Mouse (Mus musculus) frontal cortex, postnatal 25 days (tissue): ENCODE measurements around the gene Plbd1.

Experiments
- DNase-seq, 2 experiments: peaks; one replicate each; pipeline ENCODE4 v3.0.0; 2022; ENCODE audit warnings: low spot score in 2 of 2

The Plbd1 gene

DNA sequence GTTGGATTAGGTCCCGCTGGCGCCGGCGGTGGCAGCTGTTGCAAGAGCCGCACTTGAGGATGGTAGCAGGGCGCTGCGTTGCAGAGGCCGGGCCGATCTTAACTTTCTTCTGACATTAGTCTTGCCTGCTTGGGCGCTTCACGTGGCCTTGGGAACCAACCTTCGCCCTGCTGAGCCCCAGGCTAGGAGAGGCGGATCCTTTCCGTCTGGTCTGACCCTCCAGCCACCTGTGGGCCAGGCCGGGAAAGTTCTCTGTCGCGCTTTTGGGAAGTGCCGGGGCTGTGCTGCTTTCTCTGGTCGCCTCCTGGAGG lies at the start of gene Plbd1:
Gene Plbd1 (minus strand): TSS at position 223 of the 311 bp plus-strand sequence.
- no peak for DNase-seq

DNA sequence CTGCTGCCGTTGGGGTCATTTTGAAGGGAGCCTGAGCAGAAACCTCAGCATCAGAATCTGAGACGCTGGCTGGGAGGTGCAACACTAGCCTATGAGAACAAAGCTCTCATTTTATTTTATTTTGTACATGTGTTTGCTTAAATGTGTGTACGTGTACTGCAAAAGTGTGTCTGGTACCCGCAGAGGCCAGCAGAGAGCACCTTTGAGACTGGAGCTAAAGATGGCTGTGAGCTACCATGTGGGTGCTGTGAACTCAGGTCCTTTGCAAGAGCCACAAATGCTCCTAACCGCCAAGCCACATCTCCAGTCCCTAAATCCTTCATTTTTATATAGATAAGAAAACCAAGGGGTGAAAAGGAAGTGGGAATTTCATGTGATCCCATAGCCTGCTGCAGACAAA lies 48.7 kb upstream of the Plbd1 start:
- DNase-seq: no peak

DNA sequence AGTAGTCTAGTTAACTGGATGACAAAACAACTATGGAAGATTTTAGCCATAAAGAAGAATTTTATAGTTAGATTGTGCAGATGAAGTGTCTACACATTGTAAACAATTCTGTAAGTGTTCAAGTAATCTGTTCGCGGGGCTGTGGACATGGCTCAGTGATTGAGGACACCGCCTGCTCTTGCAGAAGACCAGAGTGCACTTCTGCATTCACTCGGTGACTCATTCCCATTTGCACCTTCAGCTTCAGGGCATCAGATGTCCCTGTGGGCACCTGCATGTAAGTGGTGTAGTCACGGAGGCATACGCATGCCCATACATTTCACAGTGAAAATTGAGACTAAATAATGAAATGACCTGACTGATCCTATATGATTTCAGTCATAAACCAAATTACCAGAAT lies 46.9 kb upstream of the Plbd1 start:
- DNase-seq: no peak

DNA sequence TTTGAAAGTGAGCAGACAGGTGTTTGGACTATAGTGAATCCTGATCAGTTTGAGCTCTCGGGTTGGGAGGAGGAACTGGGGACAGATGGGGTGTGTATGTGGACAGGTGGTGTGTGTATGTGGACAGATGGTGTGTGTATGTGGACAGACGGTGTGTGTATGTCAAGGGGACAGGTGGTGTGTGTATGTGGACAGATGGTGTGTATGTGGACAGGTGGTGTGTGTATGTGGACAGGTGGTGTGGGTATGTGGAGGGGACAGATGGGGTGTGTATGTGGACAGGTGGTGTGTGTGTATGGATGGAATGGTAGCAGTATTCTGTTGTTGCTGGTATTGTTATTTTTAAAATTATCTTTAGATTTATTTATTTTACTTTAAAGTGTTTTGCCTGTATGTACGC lies 40.1 kb upstream of the Plbd1 start:
- DNase-seq: no peak

DNA sequence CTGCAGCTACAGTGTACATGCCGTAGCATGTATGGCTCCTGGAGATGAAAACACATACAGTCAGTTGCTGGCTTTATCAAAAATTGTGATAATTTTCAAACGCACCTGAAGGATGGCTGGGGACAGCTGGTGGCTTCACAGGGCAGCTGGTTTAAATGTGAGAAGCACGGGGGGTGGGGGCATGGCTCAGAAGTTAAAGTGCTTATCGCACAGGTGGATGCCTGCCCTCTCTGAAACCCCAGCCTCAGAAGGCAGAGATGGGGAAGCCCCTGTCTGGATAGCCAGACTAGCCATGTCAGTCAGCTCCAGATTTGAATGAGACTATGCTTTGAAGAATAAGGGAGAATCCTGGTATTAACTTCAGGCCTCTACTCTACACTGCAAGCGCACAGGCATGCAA lies 39.5 kb upstream of the Plbd1 start:
- no peak for DNase-seq

DNA sequence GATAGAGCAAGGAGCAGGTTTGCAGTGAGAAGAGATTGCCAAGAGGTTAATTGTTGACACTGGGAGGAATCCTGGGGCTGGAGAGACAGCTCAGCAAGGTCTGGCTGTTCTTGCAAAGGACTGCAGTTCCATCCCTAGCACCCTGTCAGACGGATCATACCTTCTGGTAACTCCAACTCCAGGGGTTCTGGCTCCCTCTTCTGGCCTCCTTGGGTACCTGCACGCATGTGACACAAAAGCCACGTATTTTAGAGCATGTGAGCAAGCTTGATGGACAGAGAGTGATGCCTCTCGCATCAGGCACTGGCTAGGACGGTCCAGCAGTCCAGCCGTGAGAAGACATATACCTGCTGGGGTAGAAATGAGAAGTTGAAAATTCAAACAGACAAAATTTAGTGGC lies 29.6 kb upstream of the Plbd1 start:
- DNase-seq: no peak

DNA sequence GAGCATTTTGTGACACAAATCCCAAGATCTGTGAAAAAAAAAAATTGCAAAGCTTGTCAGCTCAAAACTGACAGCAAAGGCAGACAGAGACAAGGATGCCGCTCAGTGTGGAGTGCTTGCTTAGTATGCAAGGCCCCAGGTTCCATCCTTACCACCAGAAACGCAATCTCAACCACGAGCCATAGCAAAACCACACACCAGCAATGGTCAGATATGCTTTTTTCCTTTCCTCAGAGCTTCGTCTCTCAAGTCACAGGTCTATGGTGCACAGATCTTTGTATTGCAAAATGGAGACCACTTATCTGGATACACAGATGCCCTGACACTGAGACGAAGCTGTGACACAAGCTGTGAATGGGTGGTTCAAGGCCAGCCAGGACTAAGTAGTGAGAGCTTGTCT lies 28.8 kb upstream of the Plbd1 start:
- DNase-seq: no peak

DNA sequence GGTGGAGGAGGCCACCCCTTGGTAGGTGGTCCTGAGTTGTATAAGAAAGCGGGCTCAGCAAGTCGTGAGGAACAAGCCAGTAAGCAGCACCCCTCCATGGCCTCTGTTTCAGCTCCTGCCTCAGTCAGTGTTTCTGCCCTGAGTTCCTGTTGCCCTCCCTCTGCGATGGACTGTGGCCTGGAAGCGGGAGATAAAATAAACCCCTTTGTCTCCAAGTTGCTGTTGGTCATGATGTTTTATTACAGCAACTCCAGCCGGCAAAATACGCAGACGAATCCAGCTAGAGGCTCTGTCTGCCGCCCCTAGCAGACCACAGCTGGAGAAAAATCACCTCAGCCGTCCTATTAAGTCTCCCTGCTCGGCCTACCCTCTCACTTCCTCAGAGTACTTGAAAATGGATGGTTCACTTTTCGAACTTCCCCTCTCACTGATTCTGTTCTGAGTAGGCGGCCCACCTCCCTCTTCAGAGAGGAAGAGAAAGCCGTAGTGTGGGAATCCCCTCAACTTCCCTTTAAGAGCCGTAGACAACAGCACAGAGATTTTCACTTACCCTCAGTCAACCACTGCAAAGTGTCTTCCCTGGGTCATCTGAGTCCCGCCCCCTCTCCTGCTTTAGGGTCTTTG lies 28.2 kb upstream of the Plbd1 start:
- no peak for DNase-seq

DNA sequence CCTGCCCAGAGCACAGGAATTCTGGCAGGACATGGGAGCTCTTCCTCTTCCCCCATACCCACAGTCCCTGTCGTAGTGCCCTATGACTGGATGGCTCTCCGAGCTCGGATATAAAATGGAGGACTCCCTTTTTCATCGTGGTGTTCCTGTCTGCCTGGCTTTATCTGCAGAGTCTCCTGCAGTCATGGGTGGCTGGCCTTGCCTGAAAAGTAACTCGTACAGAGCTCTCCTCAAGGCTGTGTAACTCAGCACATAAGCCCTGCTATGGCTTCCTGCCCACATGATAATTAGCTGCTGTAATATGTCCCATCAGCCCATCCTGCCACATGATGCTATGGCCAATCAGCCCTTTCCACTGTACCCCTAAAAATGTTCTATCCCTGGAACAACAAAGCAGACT lies 23.7 kb upstream of the Plbd1 start:
- no peak for DNase-seq

DNA sequence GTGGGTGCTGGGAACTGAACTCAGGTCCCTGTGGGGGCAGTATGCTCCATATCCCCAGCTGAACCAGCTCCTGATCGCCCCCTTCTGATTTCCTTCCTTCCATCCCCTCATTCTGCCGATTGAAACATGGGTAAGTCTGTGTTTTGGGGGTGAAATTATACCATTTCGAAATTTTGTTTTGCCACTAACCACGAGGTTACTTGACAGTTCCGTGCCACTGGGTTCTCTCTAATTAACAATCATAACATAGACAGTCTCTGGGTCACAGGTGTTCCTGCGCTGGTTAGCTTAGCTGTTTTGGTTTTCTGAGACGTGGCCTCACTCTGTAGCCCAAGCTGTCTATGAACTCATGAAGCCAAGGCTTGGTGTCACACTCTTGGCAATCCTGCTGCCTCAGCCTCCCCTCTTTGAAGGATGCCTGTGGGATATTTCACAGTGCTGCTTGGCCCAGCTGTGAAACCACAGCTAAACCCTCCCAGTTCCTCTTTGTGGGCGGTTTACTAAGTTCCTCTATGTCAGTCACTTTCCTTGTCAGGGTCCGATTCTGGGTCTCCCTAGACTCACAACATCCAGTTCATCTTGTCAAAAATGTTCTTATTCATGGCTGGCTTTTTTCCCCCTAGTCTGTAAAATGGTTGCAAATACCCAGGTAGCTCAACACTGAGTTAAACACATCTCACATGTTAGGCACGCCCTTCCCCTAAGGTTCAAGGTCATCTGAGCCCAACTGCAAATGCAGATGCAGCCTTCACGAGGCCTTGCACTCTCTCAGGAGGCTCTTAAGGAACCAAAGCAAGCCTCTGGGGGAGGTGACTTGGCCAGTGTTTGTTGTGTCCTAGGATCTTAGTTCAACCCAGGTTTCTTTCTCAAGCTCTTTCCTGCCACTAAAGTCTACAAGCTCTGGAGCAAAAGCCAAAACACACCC lies 21.9 kb upstream of the Plbd1 start:
- DNase-seq: no peak

DNA sequence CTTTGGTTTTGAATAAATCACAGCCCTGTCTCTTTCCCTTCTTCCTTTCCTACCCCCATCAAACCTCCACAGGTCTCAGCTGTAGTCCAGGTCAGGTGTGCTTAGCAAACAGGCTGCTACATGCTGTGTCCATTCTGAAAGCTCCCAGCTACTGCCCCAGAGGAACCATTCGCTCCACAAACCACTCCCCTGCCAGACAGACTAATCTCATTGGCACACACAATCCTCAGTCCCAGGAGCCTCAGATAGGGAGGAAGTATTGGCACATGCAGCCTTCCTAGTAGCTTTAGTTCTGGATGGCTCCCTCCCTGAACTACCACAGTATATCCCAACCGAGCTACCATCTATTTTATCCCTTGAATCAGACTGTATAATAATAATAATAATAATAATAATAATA lies 17.7 kb upstream of the Plbd1 start:
- no peak for DNase-seq

DNA sequence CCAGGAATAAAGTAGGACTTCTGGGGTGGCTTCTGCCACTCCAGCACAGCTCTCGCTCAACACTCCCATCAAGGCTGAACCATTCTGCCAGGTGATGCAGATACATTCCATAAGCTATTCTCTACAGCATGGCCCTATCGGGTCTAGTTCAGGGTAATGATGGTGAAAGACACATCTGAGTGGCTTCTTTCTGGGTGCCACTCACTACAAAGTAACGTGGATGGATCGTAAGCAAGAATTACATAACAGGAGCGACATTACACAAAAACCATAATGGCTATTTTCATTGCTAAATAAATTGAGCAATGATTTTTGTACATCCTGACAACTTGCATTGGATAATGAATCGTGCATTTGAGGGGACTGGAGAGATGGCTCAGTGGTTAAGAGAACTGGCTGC lies 13.2 kb upstream of the Plbd1 start:
- no peak for DNase-seq

DNA sequence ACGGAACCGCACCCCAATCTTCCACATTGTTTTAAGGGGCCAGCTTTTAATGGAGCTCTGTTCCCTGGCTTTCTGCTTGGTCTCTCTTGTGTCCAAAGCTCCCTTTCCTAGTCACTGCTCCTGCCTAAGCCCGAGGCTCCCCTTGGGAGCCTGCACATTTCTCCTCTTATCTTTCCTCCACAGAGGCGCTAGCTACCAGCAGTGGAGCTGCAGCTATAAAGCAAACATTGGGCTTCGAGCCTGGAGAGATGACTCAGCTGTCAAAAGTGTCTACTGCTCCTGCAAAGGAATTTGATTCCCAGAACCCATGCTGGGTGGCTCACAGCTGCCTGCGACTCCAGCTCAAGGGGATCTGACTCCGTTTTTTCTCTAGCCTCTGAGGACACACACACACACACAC lies 10.7 kb upstream of the Plbd1 start:
- peak; percentile 17 to 41 for DNase-seq

DNA sequence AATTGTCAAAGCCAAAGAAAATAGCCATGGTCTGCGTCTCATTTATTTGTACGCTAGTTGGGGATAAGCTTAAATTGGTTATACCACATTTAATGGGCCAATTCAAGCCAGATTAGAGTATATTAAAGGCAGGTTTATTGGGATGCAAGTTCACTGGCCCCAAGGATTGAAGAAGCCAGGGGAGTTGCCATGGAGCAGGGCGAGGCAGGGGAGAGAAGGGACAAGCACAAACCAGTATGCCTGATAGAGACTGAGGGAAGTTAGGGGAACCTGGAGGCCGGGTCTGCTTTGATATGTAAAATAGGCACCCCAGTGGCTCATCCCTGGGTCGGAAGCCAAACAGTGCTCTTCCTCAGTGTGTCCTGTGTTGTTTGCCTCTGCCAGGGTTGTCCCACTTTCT lies 7.5 kb upstream of the Plbd1 start:
- no peak for DNase-seq

DNA sequence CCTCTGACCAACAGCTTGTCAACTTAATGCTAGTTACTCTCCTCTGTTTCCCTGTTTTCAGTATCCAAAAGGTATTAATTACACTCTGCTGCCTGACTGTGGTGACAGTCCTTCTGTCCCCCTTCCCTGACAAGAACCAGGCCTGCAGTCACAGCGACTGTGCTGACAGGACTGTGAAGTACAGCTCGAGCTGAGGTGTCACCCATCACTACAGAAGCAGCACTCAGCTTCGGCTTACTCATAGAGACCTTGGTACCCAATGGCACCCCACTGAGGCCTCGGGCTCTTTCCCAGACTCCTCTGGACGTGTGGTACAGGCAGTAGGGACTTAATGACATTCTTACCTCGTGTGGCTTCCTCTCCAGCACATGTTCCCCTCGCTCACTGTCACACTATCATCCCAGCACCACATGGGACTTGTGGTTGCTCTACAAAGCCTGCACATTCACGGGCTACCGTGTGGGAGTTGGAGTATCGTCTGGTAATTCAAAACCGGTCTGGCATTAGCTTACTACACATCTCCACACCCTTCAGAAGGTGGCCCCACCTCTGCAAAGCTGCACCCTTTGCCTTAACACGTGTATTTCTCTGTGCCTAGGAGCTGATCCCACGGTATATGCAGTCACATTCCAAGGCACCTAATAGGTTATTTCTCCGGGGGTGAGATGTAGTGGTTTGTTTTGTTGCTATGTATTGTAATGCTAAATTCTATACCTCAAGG lies 6.7 kb upstream of the Plbd1 start:
- no peak for DNase-seq

DNA sequence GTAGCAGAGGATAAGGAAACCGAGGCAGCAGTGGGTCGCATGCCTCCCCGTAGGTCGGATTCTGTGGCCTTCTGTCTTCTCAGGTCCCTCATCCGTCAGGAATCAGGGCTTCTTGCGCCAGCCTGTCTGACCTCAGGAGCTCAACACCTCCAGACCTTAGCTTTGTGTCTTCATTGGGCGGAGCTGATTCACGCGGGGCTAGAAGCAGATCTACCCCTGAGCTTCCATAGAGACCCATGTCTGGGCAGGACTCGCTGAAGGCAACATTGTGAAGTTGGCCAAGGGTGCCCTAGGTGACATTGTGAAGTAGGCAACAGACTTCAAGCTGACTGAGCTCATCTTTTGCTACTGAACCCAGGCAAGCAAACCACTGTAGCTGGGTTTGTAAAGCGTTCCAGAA lies 335 bp upstream of the Plbd1 start:
- DNase-seq: no peak

DNA sequence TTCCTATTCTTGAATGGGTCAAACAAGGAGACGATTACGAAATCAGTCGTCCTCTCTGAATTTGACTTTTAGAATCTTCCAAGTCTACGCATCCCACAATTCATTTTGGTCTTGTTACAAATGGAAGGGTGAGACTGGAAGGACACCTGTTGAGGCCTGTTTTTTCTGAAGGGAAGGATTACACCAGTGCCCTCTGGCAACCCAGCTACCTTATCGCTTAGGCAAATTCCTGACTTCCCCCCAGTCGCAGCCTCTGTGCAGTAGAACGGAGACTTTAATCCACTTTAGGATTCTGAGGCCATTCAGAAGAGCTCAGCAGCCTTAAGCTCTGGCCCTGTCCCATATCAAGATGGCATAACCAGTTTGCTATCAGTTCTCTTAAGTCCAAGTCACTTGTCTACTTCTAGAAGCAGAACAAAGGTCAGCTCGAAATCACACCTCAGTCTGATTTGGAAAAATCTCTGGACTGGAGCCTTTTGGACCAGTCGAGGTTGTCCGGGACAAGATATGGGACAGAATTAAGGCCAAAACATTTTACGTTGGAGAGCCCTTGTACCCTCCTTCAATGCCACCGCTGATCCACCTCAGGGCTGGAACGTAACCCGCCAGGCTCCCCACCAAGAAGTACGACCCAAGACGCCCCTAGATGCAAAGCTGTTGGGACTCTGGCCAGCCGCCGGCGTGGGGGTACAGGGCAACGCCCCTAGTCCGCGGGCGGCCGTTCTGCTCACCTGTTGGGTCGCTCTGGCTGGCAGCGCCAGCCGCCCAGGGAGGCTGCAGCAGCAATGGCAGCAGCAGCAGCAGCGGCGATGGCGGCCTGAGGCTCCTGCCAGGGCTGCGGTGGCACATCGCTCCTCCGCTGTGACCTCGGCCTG lies 660 bp downstream of the Plbd1 start:
- no peak for DNase-seq

DNA sequence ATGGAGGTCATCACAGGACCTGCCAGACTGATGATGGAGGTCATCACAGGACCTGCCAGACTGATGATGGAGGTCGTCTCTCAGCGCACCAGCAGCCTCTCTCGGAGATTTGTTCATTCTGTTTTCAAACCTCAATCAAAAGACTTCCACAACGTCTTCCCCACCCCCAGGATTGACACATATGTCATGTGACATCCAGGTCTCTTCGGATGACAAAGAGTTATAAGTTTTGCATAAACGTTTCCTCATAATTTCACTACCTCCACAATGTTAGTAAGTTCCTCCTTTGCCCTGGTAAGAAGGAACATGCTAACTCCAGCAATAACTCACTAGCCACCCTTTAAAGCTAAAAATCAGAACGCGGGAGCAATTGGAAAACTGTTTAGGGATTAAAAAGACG lies 2.5 kb downstream of the Plbd1 start:
- DNase-seq: no peak

DNA sequence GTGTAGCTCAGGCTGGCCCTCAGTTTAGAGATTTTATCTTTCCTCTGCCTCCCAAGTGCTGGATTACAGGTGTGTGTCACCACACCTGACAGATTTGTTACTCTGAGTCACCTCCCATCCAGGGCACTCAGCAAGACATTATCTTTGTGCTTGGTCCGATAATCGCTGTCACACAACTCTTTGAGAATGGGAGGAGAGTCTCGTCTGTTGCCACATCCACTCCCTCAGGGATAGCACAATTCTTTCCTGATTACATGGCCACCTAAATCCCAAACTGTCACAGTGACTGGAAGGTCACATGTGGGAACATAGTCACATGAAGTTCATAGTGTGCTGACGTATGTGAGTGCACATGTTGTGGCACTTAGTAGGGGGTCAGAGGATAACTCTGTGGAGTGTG lies 3.4 kb downstream of the Plbd1 start:
- no peak for DNase-seq

DNA sequence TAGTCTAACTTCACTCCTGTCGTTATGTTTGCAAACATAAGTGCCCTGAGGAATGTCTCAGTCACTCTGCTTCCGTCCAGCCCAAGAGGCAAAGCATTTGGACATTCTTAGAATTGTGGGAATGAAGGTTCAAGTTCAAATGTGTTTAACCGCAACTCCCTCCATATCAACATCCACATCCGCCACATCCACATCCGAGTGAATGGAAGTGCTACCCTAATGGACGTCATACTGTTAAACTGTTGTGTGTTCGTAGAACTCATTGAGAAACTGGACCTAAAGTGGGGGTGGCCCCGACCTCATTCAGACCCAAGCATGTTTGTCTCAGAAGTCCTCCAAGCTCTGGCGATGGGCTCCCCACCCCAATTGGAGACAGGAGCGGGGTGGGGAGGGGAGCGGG lies 5.9 kb downstream of the Plbd1 start:
- no peak for DNase-seq

DNA sequence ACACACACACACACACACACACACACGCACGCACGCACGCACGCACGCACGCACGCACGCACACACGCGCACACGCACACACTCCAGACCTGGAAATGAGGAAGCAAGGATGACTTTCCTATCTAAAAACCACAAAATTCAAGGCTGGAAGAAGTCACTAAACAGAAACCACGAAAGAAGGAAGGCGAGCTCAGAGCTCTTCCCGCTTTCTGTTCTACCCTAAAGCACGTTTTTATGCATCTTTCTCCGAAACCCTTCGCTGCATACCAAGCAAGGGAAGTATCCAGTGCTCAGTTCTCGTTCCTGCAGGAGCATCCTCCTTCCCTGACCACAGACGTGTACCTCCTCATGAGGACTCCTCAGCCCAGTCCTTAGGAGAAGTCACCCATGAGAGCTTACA lies 7.3 kb downstream of the Plbd1 start:
- DNase-seq: no peak

DNA sequence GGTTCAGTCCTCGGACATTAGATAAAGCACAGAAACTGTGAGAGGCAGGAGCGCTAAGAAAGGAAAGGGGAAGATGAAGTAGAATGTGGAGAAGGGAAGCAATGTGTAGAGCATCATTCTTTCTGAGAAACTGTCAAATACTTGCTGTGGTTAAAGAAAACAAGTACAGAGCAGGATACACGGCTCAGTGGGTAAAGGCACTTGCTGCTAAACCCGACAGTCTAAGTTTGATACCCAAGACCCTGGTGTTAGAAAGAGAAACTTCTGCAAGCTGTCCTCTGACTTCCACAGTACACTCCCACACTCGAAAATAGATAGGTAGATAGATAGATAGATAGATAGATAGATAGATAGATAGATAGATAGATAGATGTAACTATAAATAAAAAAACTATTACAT lies 8.4 kb downstream of the Plbd1 start:
- DNase-seq: no peak
